Mouse (Mus musculus): ENCODE data around the gene Slc6a5.

DNA sequence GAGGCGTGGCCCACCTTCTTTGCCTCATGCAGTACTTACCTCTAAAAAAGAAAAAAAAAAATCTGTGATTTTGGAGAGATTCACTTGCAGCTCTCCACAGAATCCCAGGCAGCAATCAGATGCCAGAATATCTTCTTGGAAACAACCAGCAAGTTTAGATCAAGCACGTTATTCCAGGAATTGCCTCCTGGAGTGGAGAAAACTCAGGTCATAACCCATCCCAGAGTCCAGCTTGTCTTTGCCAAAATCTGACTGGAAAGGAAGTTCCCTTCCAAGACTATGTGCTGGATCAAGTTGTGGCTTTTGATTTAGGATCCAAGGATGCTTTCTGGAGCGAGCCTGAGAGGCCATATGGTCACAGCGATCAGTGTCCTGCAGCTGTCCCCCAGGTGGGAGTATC is 10.8 kb downstream of the Slc6a5 start:
- no peak for TF ChIP-seq CTCF (IDR thresholded peaks at IDR 0.05; ENCODE audit: low read depth)
- TF ChIP-seq EP300 (IDR thresholded peaks at IDR 0.05; ENCODE audit: low read depth) = no peak

Data from liver, embryonic 14.5 days (tissue).